In the genomic region with DNA sequence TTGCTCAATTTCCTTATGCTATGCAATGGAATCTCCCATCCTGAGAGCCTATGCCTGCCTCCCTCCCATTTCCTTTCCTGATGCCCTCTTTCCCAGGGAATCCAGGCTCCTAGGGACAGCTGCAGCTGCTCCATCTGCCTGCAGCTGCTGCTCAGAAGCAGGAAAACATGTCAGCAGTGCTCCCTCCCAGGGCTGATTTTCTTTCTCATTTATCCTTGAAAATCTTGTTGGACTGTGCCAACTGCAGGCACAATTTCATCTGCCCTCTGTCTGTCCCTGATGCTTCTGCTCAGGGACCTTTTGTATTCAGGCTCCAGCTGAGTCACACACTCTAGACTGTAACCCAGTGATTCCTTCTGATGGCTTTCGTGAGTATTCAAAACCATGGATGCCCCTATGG, we compare ENCODE assay signal across 18 mouse cellular contexts. TPM values are rescaled to one million over a fixed set of nuclear protein-coding genes. Genes with fewer than 3 reads are reported as not detected.
DNase-seq lines count a peak whose midpoint lies in the region; ATAC-seq and TF ChIP-seq lines count a peak whose summit lies in the region.
"Had no signal": no experiment of that assay in that cellular context is flagged by ENCODE, and none has a peak within 500 bp of the region (broad histone marks: within the 10 kb centered on the region; RNA-seq: fewer than 3 reads in every experiment).

No protein-coding gene starts in this region.

- TF ChIP-seq CTCF in olfactory bulb, adult 2 months (IDR thresholded peaks at IDR 0.05; ENCODE audit: insufficient read depth, low read depth, low read length), result no peak

- no peak for TF ChIP-seq POLR2A in olfactory bulb, adult 2 months (IDR thresholded peaks at IDR 0.05; ENCODE audit: insufficient read depth, low read depth, low read length)

- H3K27ac ChIP-seq in limb, embryonic 11.5 days (replicated peaks; ENCODE audit: low read depth, low read length), result no peak overlapping the region
- no peak overlapping the region for H3K27ac ChIP-seq in limb, embryonic 10.5 days
- H3K27ac ChIP-seq in hindbrain, embryonic 13.5 days, result no peak overlapping the region
- H3K27ac ChIP-seq in olfactory bulb, adult 2 months (ENCODE audit: insufficient read depth, low read depth, low read length), result peak overlapping the region; percentile 41; the same call in 1 of the 2 replicates
- H3K27ac ChIP-seq: liver, embryonic 15.5 days; stomach, embryonic 15.5 days had no signal

- no peaks in the 10 kb centered on the region for H3K27me3 ChIP-seq in limb, embryonic 11.5 days (ENCODE audit: control insufficient read depth, insufficient read depth, low read length)
- H3K27me3 ChIP-seq in limb, embryonic 10.5 days (ENCODE audit: low read depth, poor library complexity, severe bottlenecking), result no peaks in the 10 kb centered on the region
- no peaks in the 10 kb centered on the region for H3K27me3 ChIP-seq in hindbrain, embryonic 13.5 days
- H3K27me3 ChIP-seq: liver, embryonic 15.5 days; stomach, embryonic 15.5 days had no signal

- no peak overlapping the region for H3K4me3 ChIP-seq in limb, embryonic 11.5 days (ENCODE audit: low read depth, low read length)
- no peak overlapping the region for H3K4me3 ChIP-seq in limb, embryonic 10.5 days
- H3K4me3 ChIP-seq in hindbrain, embryonic 13.5 days, result no peak overlapping the region
- H3K4me3 ChIP-seq in olfactory bulb, adult 2 months (ENCODE audit: insufficient read depth, low read depth, low read length), result no peak overlapping the region
- H3K4me3 ChIP-seq: liver, embryonic 15.5 days; stomach, embryonic 15.5 days had no signal

- ATAC-seq in limb, embryonic 11.5 days (ENCODE audit: insufficient number of reproducible peaks, low FRiP score, low TSS enrichment, low read depth), result 0 out of 2 replicates have a peak, but pooled peaks have one; percentile 39
- ATAC-seq in hindbrain, embryonic 13.5 days (ENCODE audit: low FRiP score), result 0 out of 2 replicates have a peak, but pooled peaks have one; percentile 39
- ATAC-seq: intestine, postnatal 0 days had no signal

- H3K36me3 ChIP-seq in limb, embryonic 11.5 days (ENCODE audit: control insufficient read depth, insufficient read depth, low read length), result no peaks in the 10 kb centered on the region
- no peaks in the 10 kb centered on the region for H3K36me3 ChIP-seq in limb, embryonic 10.5 days
- H3K36me3 ChIP-seq in hindbrain, embryonic 13.5 days, result no peaks in the 10 kb centered on the region
- H3K36me3 ChIP-seq: liver, embryonic 15.5 days; stomach, embryonic 15.5 days had no signal

- peak; percentile 23 to 67 for DNase-seq in adrenal gland, adult (ENCODE audit: inconsistent age in 2 of 2, low spot score in 1 of 2)
- no peak for DNase-seq in adrenal gland, adult 18-20 months (ENCODE audit: low spot score in 2 of 2)
- no peak for DNase-seq in limb, embryonic 11.5 days (ENCODE audit: low spot score)
- DNase-seq in limb, embryonic 10.5 days (ENCODE audit: low spot score), result no peak
- DNase-seq in urinary bladder, postnatal 10 days (ENCODE audit: low spot score), result no peak
- no peak for DNase-seq in layer of hippocampus, postnatal 36 days
- DNase-seq: kidney, postnatal 36 days; lung, postnatal 4 days; right cerebral cortex, postnatal 14 days; thymus, postnatal 36 days had no signal

- 65% methylated on average over 1 of the region's 1 CpGs for WGBS in limb, embryonic 11.5 days
- WGBS in limb, embryonic 10.5 days, result 80% methylated on average over 1 of the region's 1 CpGs
- WGBS in hindbrain, embryonic 13.5 days, result 40% methylated on average over 1 of the region's 1 CpGs
- WGBS in olfactory bulb, adult 2 months, result 57% methylated on average over 1 of the region's 1 CpGs

- H3K4me1 ChIP-seq in limb, embryonic 11.5 days (ENCODE audit: control insufficient read depth, insufficient read depth, low read length), result no peaks in the 10 kb centered on the region
- H3K4me1 ChIP-seq in limb, embryonic 10.5 days, result no peaks in the 10 kb centered on the region
- H3K4me1 ChIP-seq in hindbrain, embryonic 13.5 days (replicated peaks), result peaks cover 4% of the 10 kb centered on the region; the same call in 1 of the 2 replicates
- H3K4me1 ChIP-seq in olfactory bulb, adult 2 months (ENCODE audit: control insufficient read depth, insufficient read depth, low read length), result peaks cover 6% of the 10 kb centered on the region; the same call in 1 of the 2 replicates
- H3K4me1 ChIP-seq: liver, embryonic 15.5 days; stomach, embryonic 15.5 days had no signal

- no peak overlapping the region for H3K9ac ChIP-seq in limb, embryonic 11.5 days (ENCODE audit: low read length)
- no peak overlapping the region for H3K9ac ChIP-seq in hindbrain, embryonic 13.5 days
- H3K9ac ChIP-seq: liver, embryonic 15.5 days; stomach, embryonic 15.5 days had no signal

- no peak overlapping the region for H3K4me2 ChIP-seq in limb, embryonic 11.5 days (ENCODE audit: low read depth, severe bottlenecking)
- no peak overlapping the region for H3K4me2 ChIP-seq in hindbrain, embryonic 13.5 days
- H3K4me2 ChIP-seq: liver, embryonic 15.5 days; stomach, embryonic 15.5 days had no signal

- no peaks in the 10 kb centered on the region for H3K9me3 ChIP-seq in limb, embryonic 11.5 days (ENCODE audit: control insufficient read depth, low read length)
- no peaks in the 10 kb centered on the region for H3K9me3 ChIP-seq in limb, embryonic 10.5 days (replicated peaks)
- H3K9me3 ChIP-seq in hindbrain, embryonic 13.5 days, result no peaks in the 10 kb centered on the region
- H3K9me3 ChIP-seq: liver, embryonic 15.5 days; stomach, embryonic 15.5 days had no signal

RNA-seq across cellular contexts. Expression of a gene that starts 20.6 kb away (rescaled TPM):
- total RNA-seq in adrenal gland, adult 18-20 months (2021), result 1 to 10 TPM in 1 of 2 experiments, under 1 TPM in 1; 0.33 to 1.7 TPM
- polyA plus RNA-seq in limb, embryonic 11.5 days (2014; fragmentation: Nextera tagmentation; extraction: Ambion mirVana), result not detected in 2 replicates
- 0.05 and 0.11 TPM in 2 replicates for polyA plus RNA-seq in limb, embryonic 10.5 days (2016; fragmentation: Nextera tagmentation; extraction: Ambion mirVana)
- 2.7 and 6.7 TPM in 2 replicates for polyA plus RNA-seq in hindbrain, embryonic 13.5 days (2015; fragmentation: Nextera tagmentation; extraction: Ambion mirVana)
- polyA plus RNA-seq in olfactory bulb, adult 2 months (2012; ENCODE audit: insufficient read depth, insufficient read length, low replicate concordance, missing spikeins), result not detected in 2 replicates
- under 1 TPM; 0.17 to 0.18 TPM for total RNA-seq in layer of hippocampus, postnatal 36 days (2021)
- polyA plus RNA-seq: gonadal fat pad, adult 2 months; heart, postnatal 0 days; intestine, postnatal 0 days; liver, embryonic 15.5 days had no signal

RNA-seq across cellular contexts. Expression of a gene that starts 45.3 kb away (rescaled TPM):
- total RNA-seq in adrenal gland, adult 18-20 months (2021), result not detected
- not detected in 2 replicates for polyA plus RNA-seq in limb, embryonic 11.5 days (2014; fragmentation: Nextera tagmentation; extraction: Ambion mirVana)
- not detected in 2 replicates for polyA plus RNA-seq in limb, embryonic 10.5 days (2016; fragmentation: Nextera tagmentation; extraction: Ambion mirVana)
- not detected in 2 replicates for polyA plus RNA-seq in hindbrain, embryonic 13.5 days (2015; fragmentation: Nextera tagmentation; extraction: Ambion mirVana)
- not detected in 2 replicates for polyA plus RNA-seq in olfactory bulb, adult 2 months (2012; ENCODE audit: insufficient read depth, insufficient read length, low replicate concordance, missing spikeins)
- total RNA-seq in layer of hippocampus, postnatal 36 days (2021), result not detected
- polyA plus RNA-seq: cortical plate, adult 2 months; gonadal fat pad, adult 2 months; heart, postnatal 0 days; intestine, postnatal 0 days; liver, embryonic 15.5 days; stomach, embryonic 15.5 days had no signal

Comparison
In these comparisons a context has a peak if more than half of its experiments do, and no peak if none do; other contexts are left out.
1. DNase-seq: peak in adrenal gland, adult (2 of 2); none in adrenal gland, adult 18-20 months (0 of 2), limb, embryonic 11.5 days (single experiment), limb, embryonic 10.5 days (single experiment), urinary bladder, postnatal 10 days (single experiment) and layer of hippocampus, postnatal 36 days (0 of 2).